In genomic region chr2:101649114-101649671, GRCm38 (mm10) we compare ENCODE assay signal across 9 mouse cellular contexts. TPM values are rescaled to one million over a fixed set of nuclear protein-coding genes. Genes with fewer than 3 reads are reported as not detected.
DNase-seq lines count a peak whose midpoint lies in the region; TF ChIP-seq lines count a peak whose summit lies in the region.
"Had no signal": no experiment of that assay in that cellular context is flagged by ENCODE, and none has a peak within 500 bp of the region (broad histone marks: within the 10 kb centered on the region; RNA-seq: fewer than 3 reads in every experiment).

Gene Rag1 (minus strand): TSS chr2:101649501.
Gene B230118H07Rik (minus strand): TSS chr2:101649532.

- DNase-seq in left cerebral cortex, postnatal 4 days: peak; percentile 20
- no peak for DNase-seq in left cerebral cortex, adult 11 months (ENCODE audit: low spot score)
- DNase-seq in cerebellum, adult 9-11 months: peak; percentile 91
- peak; percentile 34 for DNase-seq in forelimb bud, embryonic 11.5 days (ENCODE audit: low read depth, low spot score)
- DNase-seq in thymus, adult 2 months: peak; percentile 85
- DNase-seq in left cerebral cortex, postnatal 10 days (ENCODE audit: extremely low spot score in 1 of 2, low spot score in 2 of 2): no peak
- no peak for DNase-seq in lung, postnatal 4 days
- no peak for DNase-seq in kidney, postnatal 10 days
- DNase-seq: right cerebral cortex, postnatal 25 days had no signal

- H3K27me3 ChIP-seq in thymus, adult 2 months (ENCODE audit: control insufficient read depth, insufficient read depth, low read length): no peaks in the 10 kb centered on the region

- intact Hi-C loops in left cerebral cortex, postnatal 4 days (cut with DNase I): no loop called here
- intact Hi-C loops in left cerebral cortex, postnatal 10 days (cut with DNase I): no loop called here

- TF ChIP-seq CTCF in thymus, adult 2 months (IDR thresholded peaks at IDR 0.05; ENCODE audit: borderline replicate concordance, control insufficient read depth, extremely low read depth, insufficient read depth, low read length, poor library complexity): no peak

- H3K36me3 ChIP-seq in thymus, adult 2 months (ENCODE audit: control insufficient read depth, insufficient read depth, low read length): peaks cover 25% of the 10 kb centered on the region

- TF ChIP-seq POLR2A in thymus, adult 2 months (IDR thresholded peaks at IDR 0.05; ENCODE audit: control insufficient read depth, extremely low read depth, insufficient read depth, low read length, poor library complexity): 0 out of 2 replicates have a peak, but pooled peaks have one; percentile 47

- peaks cover 15% of the 10 kb centered on the region for H3K4me1 ChIP-seq in thymus, adult 2 months (replicated peaks; ENCODE audit: control insufficient read depth, insufficient read depth, low read length)

- peak within 1 kb of the TSS; percentile 57 for H3K4me3 ChIP-seq in thymus, adult 2 months (ENCODE audit: control insufficient read depth, insufficient read depth, low read length)

- WGBS in thymus, adult 2 months: 19% methylated on average over 8 of the region's 8 CpGs

- H3K27ac ChIP-seq in thymus, adult 2 months (ENCODE audit: control insufficient read depth, insufficient read depth, low read length): peak within 1 kb of the TSS; percentile 92

RNA-seq across cellular contexts. Expression of gene Rag1, which starts in this region (rescaled TPM):
- total RNA-seq in left cerebral cortex, postnatal 4 days (2021): under 1 TPM; 0.42 to 0.44 TPM
- polyA plus RNA-seq in thymus, adult 2 months (2012; rRNA removed): 330 and 350 TPM in 2 replicates
- total RNA-seq in left cerebral cortex, postnatal 10 days (2021): under 1 TPM; 0.34 to 0.51 TPM

RNA-seq across cellular contexts. Expression of gene B230118H07Rik, which starts in this region (rescaled TPM):
- total RNA-seq in left cerebral cortex, postnatal 4 days (2021): 10 to 100 TPM; 21.1 to 24.9 TPM
- 2.8 and 3.4 TPM in 2 replicates for polyA plus RNA-seq in thymus, adult 2 months (2012; rRNA removed)
- total RNA-seq in left cerebral cortex, postnatal 10 days (2021): 10 to 100 TPM; 24.7 to 27.9 TPM

Comparison
In these comparisons a context has a peak if more than half of its experiments do, and no peak if none do; other contexts are left out.
1. DNase-seq: peak in left cerebral cortex, postnatal 4 days (single experiment), cerebellum, adult 9-11 months (single experiment), forelimb bud, embryonic 11.5 days (single experiment) and thymus, adult 2 months (single experiment); none in left cerebral cortex, adult 11 months (single experiment), left cerebral cortex, postnatal 10 days (0 of 2), lung, postnatal 4 days (0 of 2) and kidney, postnatal 10 days (single experiment).